Mouse (Mus musculus) midbrain, embryonic 12.5 days (tissue): Measurements from ENCODE around the gene Gast. TPM values are rescaled to one million over a fixed set of nuclear protein-coding genes. Genes with fewer than 3 reads are reported as not detected.

Source experiments
- ATAC-seq: fragments of 200-750 bp; cut with Nextera tagmentation; 2 replicates; pipeline ENCODE4 v1.8.0; 2017; ENCODE audit warnings: low read depth, moderate TSS enrichment, moderate library complexity; ENCODE audit not compliant: low FRiP score
- H3K27ac ChIP-seq: fragments of 300-500 bp; sonication (generic); replicated peaks from 2 replicates; pipeline ENCODE4 v1.5.1; 2016; ENCODE audit warnings: mild to moderate bottlenecking
- H3K27me3 ChIP-seq: fragments of 300-500 bp; sonication (generic); 2 replicates; pipeline ENCODE4 v1.6.1; 2016; ENCODE audit warnings: mild to moderate bottlenecking
- H3K36me3 ChIP-seq: fragments of 300-500 bp; sonication (generic); 2 replicates; pipeline ENCODE4 v1.6.1; 2016
- H3K4me1 ChIP-seq: fragments of 300-500 bp; sonication (generic); 2 replicates; pipeline ENCODE4 v1.6.1; 2016
- H3K4me2 ChIP-seq: fragments of 300-500 bp; sonication (generic); replicated peaks from 2 replicates; pipeline ENCODE4 v1.6.1; 2016; ENCODE audit warnings: mild to moderate bottlenecking, moderate library complexity
- H3K4me3 ChIP-seq: fragments of 300-500 bp; sonication (generic); 2 replicates; pipeline ENCODE4 v1.5.1; 2016; ENCODE audit warnings: mild to moderate bottlenecking
- H3K9ac ChIP-seq: fragments of 300-500 bp; sonication (generic); replicated peaks from 2 replicates; pipeline ENCODE4 v1.6.1; 2016; ENCODE audit warnings: mild to moderate bottlenecking, moderate library complexity
- H3K9me3 ChIP-seq: fragments of 300-500 bp; sonication (generic); 2 replicates; pipeline ENCODE4 v1.6.1; 2016; ENCODE audit warnings: mild to moderate bottlenecking
- WGBS: fragments of 180-500 bp; shearing (Covaris S2); methylation state at CpG from one replicate; pipeline ENCODE4 v1.1.7; 2016; 5-methylcytosine and 5-hydroxymethylcytosine counted together
- polyA plus RNA-seq: library from polyadenylated mRNA; unstranded; fragments of >200 nt; fragmentation: Nextera tagmentation; extraction: Ambion mirVana; gene quantifications from 2 replicates; pipeline ENCODE4 v1.2.1, GENCODE M21; 2016

Gene Gast
- polyA plus RNA-seq = 0.97 and 1.2 TPM in 2 replicates

GRCm38 (mm10) chr11:100333944-100334457 is at the start of gene Gast:
Gene Gast (plus strand): TSS chr11:100334407.
- H3K4me3 ChIP-seq = no peak within 1 kb of the TSS
- peaks cover 39% of the 10 kb centered on the region for H3K4me1 ChIP-seq
- no peaks in the 10 kb centered on the region for H3K36me3 ChIP-seq
- H3K4me2 ChIP-seq = 0 out of 2 replicates have a peak within 1 kb of the TSS, but pooled peaks have one; percentile 0
- no peak within 1 kb of the TSS for H3K9ac ChIP-seq
- no peak for ATAC-seq
- no peaks in the 10 kb centered on the region for H3K27me3 ChIP-seq
- peak within 1 kb of the TSS; percentile 86 for H3K27ac ChIP-seq
- no peaks in the 10 kb centered on the region for H3K9me3 ChIP-seq
- 83% methylated on average over 6 of the region's 6 CpGs for WGBS

- H3K27ac ChIP-seq = no peak overlapping the region
- no peak overlapping the region for H3K9ac ChIP-seq
- no peak overlapping the region for H3K4me3 ChIP-seq
- no peaks in the 10 kb centered on the region for H3K36me3 ChIP-seq
- H3K27me3 ChIP-seq = no peaks in the 10 kb centered on the region
- H3K9me3 ChIP-seq = no peaks in the 10 kb centered on the region
- WGBS = 87% methylated on average over 4 of the region's 4 CpGs
- no peak overlapping the region for H3K4me2 ChIP-seq
- ATAC-seq = no peak
- H3K4me1 ChIP-seq = peaks cover 9% of the 10 kb centered on the region
Measured at GRCm38 (mm10) chr11:100284988-100285387, 49.2 kb upstream of the Gast start.

DNA sequence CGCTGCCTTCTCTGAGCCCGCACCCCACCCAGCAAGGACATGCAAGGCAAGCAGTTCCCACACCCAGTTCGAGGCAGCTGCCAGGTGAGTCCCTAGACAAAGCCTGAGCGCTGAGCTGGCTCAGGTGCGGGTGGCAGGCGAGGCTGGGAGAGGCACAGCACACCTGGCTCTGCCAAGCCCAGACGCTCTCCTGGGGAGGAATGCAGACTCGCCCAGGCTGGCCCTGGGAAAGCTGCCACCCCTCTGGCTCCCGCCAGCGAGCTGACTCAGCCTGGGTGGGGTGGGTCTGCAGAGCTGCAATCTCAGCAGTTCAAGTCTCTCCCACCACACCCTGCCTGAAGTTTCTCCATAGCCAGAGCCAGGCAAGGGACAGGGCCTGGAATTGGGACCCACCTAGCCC is 47.2 kb upstream of the Gast start:
- no peak overlapping the region for H3K27ac ChIP-seq
- H3K27me3 ChIP-seq = no peaks in the 10 kb centered on the region
- no peak overlapping the region; the same call in 1 of the 2 replicates for H3K9ac ChIP-seq
- 32% methylated on average over 10 of the region's 10 CpGs for WGBS
- no peak overlapping the region for H3K4me3 ChIP-seq
- no peak for ATAC-seq
- peaks cover 15% of the 10 kb centered on the region for H3K4me1 ChIP-seq
- H3K36me3 ChIP-seq = no peaks in the 10 kb centered on the region
- no peaks in the 10 kb centered on the region for H3K9me3 ChIP-seq
- no peak overlapping the region for H3K4me2 ChIP-seq

GRCm38 (mm10) chr11:100288942-100289341 is 45.3 kb upstream of the Gast start:
- Histone ChIP-seq H3K27me3 (no peaks in the 10 kb centered on the region), H3K36me3 (no peaks in the 10 kb centered on the region), H3K4me3 (no peak overlapping the region), H3K9ac (no peak overlapping the region), H3K9me3 (no peaks in the 10 kb centered on the region), H3K27ac (no peak overlapping the region), H3K4me1 (peaks cover 21% of the 10 kb centered on the region), H3K4me2 (no peak overlapping the region)
- WGBS = 86% methylated on average over 6 of the region's 6 CpGs
- no peak for ATAC-seq

DNA sequence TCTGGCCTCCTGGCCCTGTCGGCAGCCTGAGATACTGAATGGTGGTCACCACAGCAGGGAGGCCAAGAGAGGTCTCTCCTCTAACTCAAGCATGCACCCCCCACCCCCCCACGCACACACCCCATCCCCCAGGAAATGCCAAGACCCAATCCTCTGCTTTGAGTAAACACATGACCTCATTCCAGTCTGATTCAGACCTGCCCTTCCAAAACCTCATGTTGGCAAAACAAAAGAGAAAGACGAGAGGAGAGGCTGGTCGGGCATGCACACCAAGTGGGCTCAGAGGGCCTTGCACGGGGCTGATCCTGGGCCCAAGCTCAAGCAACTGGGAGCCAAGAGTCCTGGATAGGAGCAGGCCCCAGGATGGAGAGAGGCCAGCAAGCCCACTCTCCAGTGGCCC is 44.0 kb upstream of the Gast start:
- H3K27me3 ChIP-seq = no peaks in the 10 kb centered on the region
- H3K4me2 ChIP-seq = no peak overlapping the region
- no peak for ATAC-seq
- H3K27ac ChIP-seq = no peak overlapping the region
- H3K4me1 ChIP-seq = peaks cover 21% of the 10 kb centered on the region
- WGBS = 43% methylated on average over 5 of the region's 5 CpGs
- no peak overlapping the region for H3K4me3 ChIP-seq
- H3K9ac ChIP-seq = no peak overlapping the region
- no peaks in the 10 kb centered on the region for H3K36me3 ChIP-seq
- H3K9me3 ChIP-seq = no peaks in the 10 kb centered on the region

GRCm38 (mm10) chr11:100292884-100293283 is 41.3 kb upstream of the Gast start:
- Histone ChIP-seq H3K4me2 (no peak overlapping the region), H3K9ac (no peak overlapping the region), H3K27me3 (0 out of 2 replicates have a peak, but pooled peaks cover 3% of the 10 kb centered on the region), H3K27ac (no peak overlapping the region), H3K36me3 (no peaks in the 10 kb centered on the region), H3K4me1 (peaks cover 15% of the 10 kb centered on the region; the same call in 1 of the 2 replicates), H3K9me3 (no peaks in the 10 kb centered on the region), H3K4me3 (no peak overlapping the region)
- peak; percentile 68 for ATAC-seq
- 48% methylated on average over 6 of the region's 6 CpGs for WGBS

DNA sequence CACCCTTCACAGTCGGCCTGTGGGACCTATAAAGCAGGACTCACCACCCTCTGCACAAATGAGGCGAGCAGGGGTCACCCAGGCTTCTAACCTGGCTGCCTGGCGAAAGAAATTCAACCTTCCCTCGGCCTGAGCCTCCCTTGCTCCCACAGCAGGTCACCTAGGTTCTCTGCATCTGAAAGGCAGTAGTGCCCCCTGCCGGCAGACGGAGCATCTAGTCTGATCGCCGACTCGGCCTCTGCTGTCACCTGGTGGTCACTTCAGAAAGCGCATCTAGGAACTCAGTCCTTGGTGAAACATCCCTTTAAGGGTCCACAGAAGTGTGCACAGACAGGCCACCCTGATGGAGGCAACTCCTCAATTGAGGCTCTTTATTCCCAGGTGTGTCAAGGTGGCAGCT is 38.9 kb upstream of the Gast start:
- Histone ChIP-seq H3K27ac (no peak overlapping the region), H3K9ac (no peak overlapping the region), H3K4me1 (peaks cover 11% of the 10 kb centered on the region; the same call in 1 of the 2 replicates), H3K4me3 (no peak overlapping the region), H3K4me2 (peak overlapping the region; percentile 35), H3K27me3 (0 out of 2 replicates have a peak, but pooled peaks cover 5% of the 10 kb centered on the region), H3K9me3 (no peaks in the 10 kb centered on the region), H3K36me3 (no peaks in the 10 kb centered on the region)
- WGBS = 5% methylated on average over 10 of the region's 10 CpGs
- ATAC-seq = peak; percentile 38; the same call in 1 of the 2 replicates

DNA sequence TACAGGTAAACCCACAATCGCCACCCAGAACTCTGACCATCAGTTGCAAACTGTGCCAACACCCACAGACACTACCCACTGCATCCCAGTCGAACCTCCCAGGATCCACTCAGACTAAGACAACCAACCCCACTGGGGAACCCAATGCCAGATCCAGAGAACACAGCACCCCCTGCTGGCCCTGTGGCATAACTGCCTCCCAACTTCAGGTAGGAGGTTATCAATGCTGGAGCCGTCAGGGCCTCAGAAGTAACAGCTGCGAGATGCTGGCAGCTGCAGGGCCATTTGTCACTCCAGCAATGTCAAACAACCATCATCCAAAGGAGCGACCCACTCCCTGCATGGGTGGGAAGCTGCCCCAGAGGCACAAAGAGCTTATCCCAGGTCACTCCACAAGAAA is 36.4 kb upstream of the Gast start:
- Histone ChIP-seq H3K27me3 (0 out of 2 replicates have a peak, but pooled peaks cover 5% of the 10 kb centered on the region), H3K9me3 (no peaks in the 10 kb centered on the region), H3K27ac (no peak overlapping the region), H3K36me3 (no peaks in the 10 kb centered on the region), H3K4me1 (peaks cover 6% of the 10 kb centered on the region; the same call in 1 of the 2 replicates), H3K4me3 (peak overlapping the region; percentile 15; the same call in 1 of the 2 replicates), H3K9ac (no peak overlapping the region), H3K4me2 (peak overlapping the region; percentile 31)
- ATAC-seq = no peak
- 45% methylated on average over 5 of the region's 5 CpGs for WGBS

DNA sequence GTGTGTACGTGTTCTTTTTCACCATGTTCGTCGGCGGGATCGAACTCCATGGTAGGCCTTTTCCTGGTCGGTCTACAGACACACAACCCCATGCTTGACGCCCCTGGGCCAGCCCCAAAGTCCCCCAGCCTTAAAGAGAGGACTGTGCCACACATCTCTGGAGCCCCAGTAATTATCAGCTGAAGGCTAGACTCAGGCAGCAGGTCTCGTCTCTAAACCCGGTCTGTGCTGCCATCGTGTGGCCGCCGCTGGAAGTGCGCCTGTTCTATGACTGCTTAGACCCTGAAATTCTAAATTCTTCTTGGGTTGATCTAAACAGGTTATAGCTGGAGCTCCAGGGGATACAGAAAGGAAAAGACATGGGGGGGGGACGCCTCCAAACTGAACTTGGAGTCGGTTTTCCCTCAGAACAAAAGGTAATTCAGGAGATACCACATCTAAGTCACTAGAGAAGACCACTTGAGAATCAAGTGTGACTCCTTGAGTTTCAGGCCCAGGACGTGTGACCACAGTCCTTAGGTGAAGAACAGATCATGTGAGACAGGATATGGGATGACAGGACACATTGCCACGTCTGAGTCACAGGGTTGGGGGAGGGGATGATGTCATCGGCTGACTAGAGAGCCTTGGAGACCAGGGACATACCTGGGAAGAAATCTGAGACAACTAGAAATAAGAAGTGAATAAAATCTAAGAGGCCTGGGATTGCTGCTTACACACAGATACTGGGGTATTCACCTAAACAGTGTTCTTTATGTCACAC is 35.8 kb upstream of the Gast start:
- Histone ChIP-seq H3K9ac (no peak overlapping the region), H3K9me3 (no peaks in the 10 kb centered on the region), H3K4me2 (peak overlapping the region; percentile 31), H3K27me3 (0 out of 2 replicates have a peak, but pooled peaks cover 5% of the 10 kb centered on the region), H3K36me3 (no peaks in the 10 kb centered on the region), H3K27ac (no peak overlapping the region), H3K4me1 (0 out of 2 replicates have a peak, but pooled peaks cover 3% of the 10 kb centered on the region), H3K4me3 (peak overlapping the region; percentile 15; the same call in 1 of the 2 replicates)
- ATAC-seq = peak; percentile 31; the same call in 1 of the 2 replicates
- WGBS = 23% methylated on average over 18 of the region's 18 CpGs

- Histone ChIP-seq H3K4me2 (no peak overlapping the region), H3K9ac (no peak overlapping the region), H3K27ac (no peak overlapping the region), H3K4me1 (0 out of 2 replicates have a peak, but pooled peaks cover 3% of the 10 kb centered on the region), H3K4me3 (no peak overlapping the region), H3K27me3 (0 out of 2 replicates have a peak, but pooled peaks cover 5% of the 10 kb centered on the region), H3K36me3 (no peaks in the 10 kb centered on the region), H3K9me3 (no peaks in the 10 kb centered on the region)
- ATAC-seq = 0 out of 2 replicates have a peak, but pooled peaks have one; percentile 13
- WGBS = 10% methylated on average over 5 of the region's 5 CpGs
Measured at GRCm38 (mm10) chr11:100300293-100300692, 33.9 kb upstream of the Gast start.

DNA sequence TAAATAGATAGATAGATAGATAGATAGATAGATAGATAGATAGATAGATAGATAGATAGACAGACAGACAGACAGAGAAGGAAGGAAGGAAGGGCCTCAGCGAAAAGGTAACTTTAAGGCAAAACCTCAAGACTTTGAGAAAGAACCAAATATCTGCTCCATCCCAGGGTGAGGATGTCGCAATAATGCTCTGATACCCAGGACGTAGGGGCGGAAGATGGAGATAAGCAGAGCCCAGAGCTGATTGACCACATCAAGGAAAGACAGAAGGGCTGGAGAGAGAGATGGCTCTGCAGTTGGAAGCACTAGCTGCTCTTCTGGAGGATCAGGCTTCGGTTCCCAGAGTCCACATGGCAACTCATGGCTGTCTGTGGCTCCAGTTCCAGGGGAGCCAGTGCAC is 32.9 kb upstream of the Gast start:
- 97% methylated on average over 5 of the region's 5 CpGs for WGBS
- no peaks in the 10 kb centered on the region for H3K36me3 ChIP-seq

DNA sequence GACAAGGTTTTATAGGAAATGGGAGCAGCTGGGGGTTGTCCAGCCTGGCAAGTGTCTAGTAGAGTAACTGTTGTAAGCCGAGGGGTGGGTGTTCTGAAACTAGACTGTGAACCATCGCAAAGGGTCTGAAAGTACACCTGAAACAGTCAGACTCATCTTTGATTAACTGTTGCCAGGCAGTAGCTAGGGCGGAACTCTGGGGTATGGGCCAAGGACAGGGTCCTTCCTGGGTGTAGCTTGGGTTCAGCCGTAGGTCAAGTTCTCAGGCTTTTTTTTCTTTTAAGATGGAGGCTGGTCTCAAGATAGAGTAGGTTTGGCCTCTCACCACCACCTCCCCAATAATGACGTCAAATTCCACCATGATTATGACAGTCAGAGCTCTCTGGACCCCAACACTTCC is 26.3 kb upstream of the Gast start:
- ATAC-seq = no peak
- H3K27ac ChIP-seq = no peak overlapping the region
- H3K4me1 ChIP-seq = peaks cover 8% of the 10 kb centered on the region
- no peaks in the 10 kb centered on the region for H3K27me3 ChIP-seq
- H3K4me3 ChIP-seq = no peak overlapping the region
- H3K36me3 ChIP-seq = no peaks in the 10 kb centered on the region
- 93% methylated on average over 5 of the region's 5 CpGs for WGBS
- no peak overlapping the region for H3K9ac ChIP-seq
- H3K9me3 ChIP-seq = no peaks in the 10 kb centered on the region
- H3K4me2 ChIP-seq = no peak overlapping the region

More for the DNA sequence above, 32.9 kb upstream of the Gast start:
- no peak overlapping the region for H3K27ac ChIP-seq
- no peaks in the 10 kb centered on the region for H3K9me3 ChIP-seq
- H3K4me2 ChIP-seq = no peak overlapping the region
- H3K9ac ChIP-seq = no peak overlapping the region
- no peak overlapping the region for H3K4me3 ChIP-seq
- H3K27me3 ChIP-seq = 0 out of 2 replicates have a peak, but pooled peaks cover 5% of the 10 kb centered on the region
- 0 out of 2 replicates have a peak, but pooled peaks cover 3% of the 10 kb centered on the region for H3K4me1 ChIP-seq
- no peak for ATAC-seq
